Comparison of ENCODE assay signal across 16 mouse cellular contexts in the genomic region with DNA sequence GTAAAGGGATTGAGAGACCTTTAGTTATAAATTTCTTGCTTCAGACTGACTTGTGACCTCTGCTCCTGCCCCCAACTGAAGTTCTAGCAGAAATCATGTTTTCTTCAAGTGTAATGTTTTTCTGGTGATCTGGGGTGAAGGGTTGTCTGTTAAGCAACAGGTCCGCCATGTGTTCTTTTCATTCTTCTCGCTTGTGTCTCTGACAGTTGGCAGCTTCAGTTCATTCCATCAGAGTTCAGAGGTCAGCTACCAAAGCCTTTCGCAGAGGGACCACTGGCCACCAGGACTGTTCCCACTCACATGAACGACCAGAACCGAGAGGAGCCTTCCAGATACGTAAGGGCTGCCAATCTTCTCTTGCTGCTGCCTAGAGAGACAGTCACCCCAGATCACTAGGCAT. TPM values are rescaled to one million over a fixed set of nuclear protein-coding genes. Genes with fewer than 3 reads are reported as not detected.
DNase-seq lines count a peak whose midpoint lies in the region; ATAC-seq and TF ChIP-seq lines count a peak whose summit lies in the region.
"Had no signal": no experiment of that assay in that cellular context is flagged by ENCODE, and none has a peak within 500 bp of the region (broad histone marks: within the 10 kb centered on the region; RNA-seq: fewer than 3 reads in every experiment).

No protein-coding gene starts in this region.

- 59% methylated on average over 6 of the region's 6 CpGs for WGBS in kidney, adult 2 months
- 72% methylated on average over 6 of the region's 6 CpGs for WGBS in lung, adult 2 months
- 69% methylated on average over 6 of the region's 6 CpGs for WGBS in lung, postnatal 0 days

- no peak overlapping the region for H3K9ac ChIP-seq in lung, postnatal 0 days (replicated peaks; ENCODE audit: low read depth)
- H3K9ac ChIP-seq: heart, embryonic 12.5 days; hindbrain, embryonic 13.5 days; limb, embryonic 13.5 days had no signal

- peak; percentile 78 for ATAC-seq in lung, postnatal 0 days
- ATAC-seq: inflammation-experienced regulatory T-cells, adult 6 months had no signal

- TF ChIP-seq POLR2A in kidney, adult 2 months (IDR thresholded peaks at IDR 0.05; ENCODE audit: low read depth, low read length): no peak
- no peak for TF ChIP-seq POLR2A in lung, adult 2 months (IDR thresholded peaks at IDR 0.05; ENCODE audit: borderline replicate concordance, extremely low read depth, low read depth, low read length)

- TF ChIP-seq CTCF in kidney, adult 2 months (conservative IDR thresholded peaks at IDR 0.05; ENCODE audit: insufficient read depth, insufficient read length, low read depth, low read length): no peak
- no peak for TF ChIP-seq CTCF in lung, adult 2 months (IDR thresholded peaks at IDR 0.05; ENCODE audit: insufficient read depth, low read length)
- TF ChIP-seq CTCF in lung, postnatal 0 days (IDR thresholded peaks at IDR 0.05): no peak

- no peaks in the 10 kb centered on the region for H3K27me3 ChIP-seq in kidney, adult 2 months (replicated peaks; ENCODE audit: control insufficient read depth, insufficient read depth, low read length)
- H3K27me3 ChIP-seq in lung, postnatal 0 days (replicated peaks; ENCODE audit: insufficient read depth, low read length): no peaks in the 10 kb centered on the region
- H3K27me3 ChIP-seq: heart, embryonic 12.5 days; hindbrain, embryonic 13.5 days; limb, embryonic 13.5 days had no signal

- peak; percentile 63 for DNase-seq in kidney, adult 2 months
- no peak for DNase-seq in kidney, postnatal 4 days
- peak; percentile 26 to 43 for DNase-seq in lung, adult 18-20 months
- no peak for DNase-seq in lung, adult 2 months
- DNase-seq in lung, postnatal 0 days (ENCODE audit: low spot score): peak; percentile 79
- DNase-seq in right cerebral cortex, adult 2 months (ENCODE audit: low spot score in 2 of 2): no peak
- no peak for DNase-seq in heart, postnatal 10 days
- DNase-seq: cerebellum, adult 18-20 months; cerebellum, postnatal 36 days; thymus, postnatal 14 days had no signal

- no peak overlapping the region for H3K27ac ChIP-seq in kidney, adult 2 months (ENCODE audit: insufficient read depth, low read depth, low read length)
- no peak overlapping the region; the same call in 1 of the 2 replicates for H3K27ac ChIP-seq in lung, postnatal 0 days (ENCODE audit: low read length)
- H3K27ac ChIP-seq: forebrain, embryonic 10.5 days; hindbrain, embryonic 13.5 days; limb, embryonic 13.5 days had no signal

- intact Hi-C loops in heart, postnatal 10 days (cut with DNase I): no loop called here

- no peak overlapping the region for H3K4me3 ChIP-seq in kidney, adult 2 months (ENCODE audit: insufficient read depth, low read depth, low read length)
- no peak overlapping the region for H3K4me3 ChIP-seq in lung, adult 2 months (replicated peaks; ENCODE audit: extremely low read depth, low read depth, low read length)
- no peak overlapping the region for H3K4me3 ChIP-seq in lung, postnatal 0 days (ENCODE audit: low read depth, low read length)
- H3K4me3 ChIP-seq: forebrain, embryonic 10.5 days; heart, embryonic 12.5 days; hindbrain, embryonic 13.5 days; limb, embryonic 13.5 days had no signal

- H3K36me3 ChIP-seq in kidney, adult 2 months (ENCODE audit: control insufficient read depth, insufficient read depth, low read length): no peaks in the 10 kb centered on the region; the same call in 1 of the 2 replicates
- peaks cover 9% of the 10 kb centered on the region for H3K36me3 ChIP-seq in lung, postnatal 0 days (ENCODE audit: insufficient read depth, low read length)

- peak; percentile 56; the same call in 1 of the 2 replicates for TF ChIP-seq EP300 in lung, postnatal 0 days (IDR thresholded peaks at IDR 0.05)

- no peaks in the 10 kb centered on the region for H3K9me3 ChIP-seq in lung, postnatal 0 days (ENCODE audit: low read length)
- H3K9me3 ChIP-seq: forebrain, embryonic 10.5 days; heart, embryonic 12.5 days; hindbrain, embryonic 13.5 days; limb, embryonic 13.5 days had no signal

- no peaks in the 10 kb centered on the region for H3K4me1 ChIP-seq in kidney, adult 2 months (ENCODE audit: control insufficient read depth, insufficient read depth, low read length)
- no peaks in the 10 kb centered on the region for H3K4me1 ChIP-seq in lung, adult 2 months (ENCODE audit: control insufficient read depth, insufficient read depth, low read length)
- no peaks in the 10 kb centered on the region for H3K4me1 ChIP-seq in lung, postnatal 0 days (ENCODE audit: insufficient read depth, low read depth, low read length)
- H3K4me1 ChIP-seq: forebrain, embryonic 10.5 days; hindbrain, embryonic 13.5 days; limb, embryonic 13.5 days had no signal

- no peak overlapping the region for H3K4me2 ChIP-seq in lung, postnatal 0 days (replicated peaks; ENCODE audit: low read depth, low read length)
- H3K4me2 ChIP-seq: heart, embryonic 12.5 days; hindbrain, embryonic 13.5 days; limb, embryonic 13.5 days; midbrain, embryonic 11.5 days had no signal

RNA-seq across cellular contexts. Expression of a gene that starts 33.2 kb away (rescaled TPM):
- polyA plus RNA-seq in kidney, adult 2 months (2012; rRNA removed): 97.4 and 111 TPM in 2 replicates
- polyA plus RNA-seq in lung, adult 2 months (2012; rRNA removed): 46.1 and 59.7 TPM in 2 replicates
- polyA plus RNA-seq in lung, postnatal 0 days (2015; fragmentation: Nextera tagmentation; extraction: Ambion mirVana): 72.3 and 79.8 TPM in 2 replicates
- total RNA-seq in heart, postnatal 10 days (2021): 10 to 100 TPM; 12.5 to 13.9 TPM

RNA-seq across cellular contexts. Expression of a gene that starts 33.7 kb away (rescaled TPM):
- polyA plus RNA-seq in kidney, adult 2 months (2012; rRNA removed): 20.3 and 21.3 TPM in 2 replicates
- polyA plus RNA-seq in lung, adult 2 months (2012; rRNA removed): 17.1 and 20.1 TPM in 2 replicates
- polyA plus RNA-seq in lung, postnatal 0 days (2015; fragmentation: Nextera tagmentation; extraction: Ambion mirVana): 17.9 and 19.0 TPM in 2 replicates
- 10 to 100 TPM; 10.5 to 16.1 TPM for total RNA-seq in heart, postnatal 10 days (2021)

RNA-seq across cellular contexts. Expression of a gene that starts 36.6 kb away (rescaled TPM):
- polyA plus RNA-seq in kidney, adult 2 months (2012; rRNA removed): 10.2 and 13.0 TPM in 2 replicates
- polyA plus RNA-seq in lung, adult 2 months (2012; rRNA removed): 6.8 and 12.5 TPM in 2 replicates
- 26.0 and 28.4 TPM in 2 replicates for polyA plus RNA-seq in lung, postnatal 0 days (2015; fragmentation: Nextera tagmentation; extraction: Ambion mirVana)
- 10 to 100 TPM; 14.7 to 16.4 TPM for total RNA-seq in heart, postnatal 10 days (2021)

RNA-seq across cellular contexts. Expression of a gene that starts 40.4 kb away (rescaled TPM):
- 3.6 and 4.3 TPM in 2 replicates for polyA plus RNA-seq in kidney, adult 2 months (2012; rRNA removed)
- polyA plus RNA-seq in lung, adult 2 months (2012; rRNA removed): 3.8 and 5.0 TPM in 2 replicates
- 10.2 and 12.1 TPM in 2 replicates for polyA plus RNA-seq in lung, postnatal 0 days (2015; fragmentation: Nextera tagmentation; extraction: Ambion mirVana)
- total RNA-seq in heart, postnatal 10 days (2021): 1 to 10 TPM; 6.6 to 6.9 TPM

RNA-seq across cellular contexts. Expression of a gene that starts 56.3 kb away (rescaled TPM):
- 20.0 and 21.1 TPM in 2 replicates for polyA plus RNA-seq in kidney, adult 2 months (2012; rRNA removed)
- 65.3 and 88.6 TPM in 2 replicates for polyA plus RNA-seq in lung, adult 2 months (2012; rRNA removed)
- polyA plus RNA-seq in lung, postnatal 0 days (2015; fragmentation: Nextera tagmentation; extraction: Ambion mirVana): 30.8 and 32.4 TPM in 2 replicates
- 100 to 1,000 TPM; 119 to 133 TPM for total RNA-seq in heart, postnatal 10 days (2021)
- polyA plus RNA-seq: inflammation-experienced regulatory T-cells, adult 6 months had no signal

Comparison
In these comparisons a context has a peak if more than half of its experiments do, and no peak if none do; other contexts are left out.
1. DNase-seq: peak in kidney, adult 2 months (single experiment), lung, adult 18-20 months (2 of 2) and lung, postnatal 0 days (single experiment); none in kidney, postnatal 4 days (0 of 2), lung, adult 2 months (single experiment), right cerebral cortex, adult 2 months (0 of 2) and heart, postnatal 10 days (0 of 2).